Mouse (Mus musculus): Measurements from ENCODE around the gene Nhsl2.

Nhsl2 gene

DNA sequence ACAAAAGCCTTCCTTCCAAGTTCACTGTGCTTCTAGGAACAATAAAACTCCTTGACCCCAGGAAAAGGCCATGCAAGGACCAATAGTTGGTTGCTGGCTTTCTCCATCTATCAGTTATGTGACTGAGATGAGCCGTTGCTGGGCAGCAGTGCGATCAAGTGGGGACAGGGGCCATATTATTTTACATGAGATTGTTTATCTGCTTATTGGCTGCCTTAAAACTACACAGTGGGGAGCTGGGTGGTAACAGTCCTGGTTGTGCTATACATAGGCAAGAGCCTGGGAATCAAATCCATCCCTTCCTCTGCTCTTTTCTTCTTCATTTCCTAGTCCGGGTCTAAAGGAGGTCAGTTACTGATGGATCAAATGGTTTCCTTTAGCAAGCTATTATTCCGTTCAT, 53.4 kb downstream of the Nhsl2 start:
- DNase-seq (ENCODE audit: inconsistent ontology term), result no peak

- DNase-seq (ENCODE audit: inconsistent ontology term), result no peak
Measured at GRCm38 (mm10) chrX:101907301-101907700, 58.1 kb downstream of the Nhsl2 start.

GRCm38 (mm10) chrX:101929131-101929530, 79.9 kb downstream of the Nhsl2 start:
- no peak for DNase-seq (ENCODE audit: inconsistent ontology term)

DNA sequence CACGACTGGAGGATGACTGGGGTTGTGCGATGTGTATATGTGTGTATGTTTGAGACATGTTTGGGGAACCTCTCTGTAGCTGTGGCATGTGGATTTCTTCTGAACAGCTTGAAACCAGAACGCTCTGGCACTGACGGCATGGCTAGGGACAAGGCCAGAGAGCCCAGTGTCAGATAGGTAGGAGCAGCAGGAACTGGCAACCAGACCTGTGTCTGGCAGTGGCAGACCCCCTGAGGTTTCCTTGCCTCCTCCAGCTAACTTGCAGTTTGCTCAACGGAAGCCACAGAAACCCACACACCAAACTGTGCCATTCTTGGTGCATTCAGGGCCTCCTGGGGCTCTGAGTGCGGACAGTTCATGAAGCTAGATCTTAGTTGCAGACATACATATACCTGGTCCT, 81.1 kb downstream of the Nhsl2 start:
- no peak for DNase-seq (ENCODE audit: inconsistent ontology term)

DNA sequence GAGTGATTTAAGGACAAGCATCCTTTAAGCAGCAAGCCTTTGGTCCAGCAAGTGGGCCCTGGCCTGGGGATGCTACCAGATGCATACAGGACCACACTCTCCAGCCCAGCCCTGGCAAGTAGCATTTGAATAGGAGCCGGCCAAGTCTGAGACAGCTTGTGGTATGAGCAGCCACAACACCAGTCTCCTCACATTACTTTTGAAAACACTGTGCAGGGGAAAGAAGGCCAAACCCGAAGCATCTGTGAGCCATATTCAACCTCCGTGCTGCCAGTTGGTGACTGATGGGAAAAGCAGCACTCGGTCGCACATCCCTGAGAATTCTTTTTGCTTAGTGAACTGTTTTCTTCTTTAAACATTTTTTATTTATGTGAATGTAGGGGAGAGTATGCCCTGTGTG, 81.8 kb downstream of the Nhsl2 start:
- no peak for DNase-seq (ENCODE audit: inconsistent ontology term)

DNA sequence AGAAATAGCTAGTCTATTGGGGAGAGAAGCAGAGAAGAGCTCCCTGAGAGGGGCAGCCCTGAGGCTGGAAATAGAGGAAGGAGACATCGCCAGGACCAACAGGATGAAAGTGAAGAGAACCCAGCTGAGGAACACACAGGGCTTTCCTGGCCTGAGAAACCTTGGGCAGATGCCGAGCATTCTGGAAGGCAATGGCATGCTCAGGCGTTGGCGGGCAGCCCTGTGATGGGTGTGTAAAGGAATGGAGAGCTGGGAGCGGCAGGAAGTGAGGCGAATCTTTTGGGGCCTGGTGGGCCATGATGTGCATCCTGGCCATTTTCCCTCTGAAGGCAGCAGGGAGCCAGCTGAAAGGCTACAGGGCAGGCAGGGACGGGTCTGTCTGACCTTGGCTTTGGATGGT, 83.1 kb downstream of the Nhsl2 start:
- peak; percentile 68 for DNase-seq (ENCODE audit: inconsistent ontology term)

DNA sequence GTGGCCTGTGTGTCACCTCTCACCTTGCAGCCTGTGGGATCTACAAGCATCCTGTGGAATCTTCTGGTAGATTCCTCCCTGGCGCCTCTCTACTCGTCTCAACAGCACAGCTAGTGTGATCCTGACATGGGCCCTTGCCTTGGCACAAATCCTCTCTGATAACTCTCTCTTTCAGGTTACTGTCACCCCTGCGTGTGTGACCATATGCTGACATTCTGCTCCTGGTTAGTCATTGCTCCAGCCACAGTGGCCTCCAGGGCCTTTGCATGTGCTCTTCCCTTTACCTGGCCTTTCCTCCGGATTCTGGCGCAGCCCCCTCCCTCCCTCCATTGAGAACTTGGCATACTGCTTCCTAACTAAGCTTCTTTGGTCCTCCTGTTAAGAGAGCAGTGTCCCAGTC, 84.2 kb downstream of the Nhsl2 start:
- DNase-seq (ENCODE audit: inconsistent ontology term), result no peak

DNA sequence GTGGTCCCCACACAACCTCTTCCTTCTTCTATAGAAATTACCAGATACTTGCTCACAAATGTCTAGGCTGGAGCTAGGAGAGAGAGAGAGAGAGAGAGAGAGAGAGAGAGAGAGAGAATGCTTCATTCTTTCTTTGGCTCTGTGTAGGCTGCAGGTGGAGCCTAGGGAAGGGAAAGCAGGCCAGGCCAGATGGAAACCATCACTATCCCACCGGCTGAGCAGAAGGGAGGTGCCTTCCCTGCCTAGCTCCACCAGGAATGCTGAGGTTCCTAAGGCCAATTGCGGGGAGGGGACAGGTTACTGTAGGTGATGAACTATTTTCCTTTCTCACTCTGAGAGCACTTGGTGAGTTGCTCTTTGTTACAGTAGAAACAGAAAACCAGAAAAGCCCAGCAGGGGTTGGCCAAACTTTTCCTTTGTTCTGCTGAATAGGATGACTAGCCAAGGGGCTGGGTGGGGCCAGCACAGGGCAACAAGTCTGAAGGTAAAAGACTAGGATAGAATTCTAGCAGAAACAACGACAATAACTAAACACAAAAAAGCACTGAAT, 86.2 kb downstream of the Nhsl2 start:
- DNase-seq (ENCODE audit: inconsistent ontology term), result no peak

DNA sequence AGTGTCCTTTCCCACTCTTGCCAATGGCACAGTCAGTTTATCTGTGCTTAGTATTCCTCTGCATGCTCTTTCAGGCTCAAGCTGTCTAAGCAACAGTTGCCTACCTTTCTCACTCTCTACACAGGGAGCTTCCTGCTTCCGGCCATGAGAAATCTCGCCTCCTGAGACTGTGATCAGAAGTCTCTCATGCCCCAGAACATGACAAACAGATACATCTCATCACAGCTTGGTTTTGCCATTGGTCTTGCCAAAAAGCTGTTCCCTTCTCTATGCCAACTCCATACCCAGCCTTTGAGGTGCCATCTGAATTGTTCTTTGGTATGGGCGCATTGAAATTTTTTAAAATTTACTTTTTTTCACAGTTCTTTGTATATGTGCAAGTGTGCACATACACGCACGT, 90.3 kb downstream of the Nhsl2 start:
- DNase-seq (ENCODE audit: inconsistent ontology term), result no peak

GRCm38 (mm10) chrX:101942461-101942896, 93.3 kb downstream of the Nhsl2 start:
- peak; percentile 80 for DNase-seq (ENCODE audit: inconsistent ontology term)

DNA sequence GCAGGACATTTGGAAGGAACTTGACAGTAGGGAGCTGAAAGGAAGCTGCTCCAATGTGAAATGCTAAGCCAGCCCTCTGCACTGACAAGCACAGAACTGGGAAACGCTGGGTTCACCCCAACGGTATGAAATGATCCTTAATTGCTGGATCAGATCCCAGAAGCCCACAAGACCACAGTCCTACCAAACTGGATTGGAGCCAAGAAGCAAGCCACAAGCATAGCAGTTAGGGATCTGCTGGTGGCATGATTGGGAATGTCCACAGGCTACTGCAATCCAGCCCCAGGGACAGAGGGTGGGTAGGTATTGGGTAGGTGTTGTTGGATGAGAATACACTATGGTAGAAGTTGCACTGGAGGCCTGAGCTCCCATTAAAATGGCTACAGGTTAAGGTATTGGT, 94.6 kb downstream of the Nhsl2 start:
- DNase-seq (ENCODE audit: inconsistent ontology term), result peak; percentile 70

DNA sequence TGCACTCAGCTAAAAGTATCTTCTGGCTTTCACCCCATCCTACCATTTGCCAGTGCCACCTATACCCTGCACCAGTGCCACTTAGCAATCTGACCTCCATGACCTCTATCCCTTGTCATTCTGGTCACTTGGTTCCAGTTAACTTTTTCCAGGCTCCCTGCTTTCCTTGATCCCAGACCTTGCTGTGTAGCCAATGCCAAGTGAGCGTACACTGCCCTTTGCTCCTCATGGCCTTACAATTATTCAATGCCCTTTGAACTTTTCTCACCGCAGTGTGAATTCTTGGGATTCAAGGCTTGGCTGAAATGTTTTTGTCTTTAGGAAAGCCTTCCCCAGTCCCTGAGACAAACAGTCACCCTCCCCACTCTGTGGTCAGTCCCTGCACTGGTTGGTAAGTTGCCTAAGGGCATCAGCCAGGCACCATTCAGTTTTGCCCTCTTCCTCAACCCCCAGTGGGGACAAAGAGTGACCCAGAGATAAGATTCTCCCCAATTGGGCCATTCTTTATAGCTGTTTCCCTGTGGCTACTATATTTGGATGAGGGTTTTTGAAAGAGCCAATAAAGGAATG, 95.7 kb downstream of the Nhsl2 start:
- peak; percentile 72 for DNase-seq (ENCODE audit: inconsistent ontology term)

DNA sequence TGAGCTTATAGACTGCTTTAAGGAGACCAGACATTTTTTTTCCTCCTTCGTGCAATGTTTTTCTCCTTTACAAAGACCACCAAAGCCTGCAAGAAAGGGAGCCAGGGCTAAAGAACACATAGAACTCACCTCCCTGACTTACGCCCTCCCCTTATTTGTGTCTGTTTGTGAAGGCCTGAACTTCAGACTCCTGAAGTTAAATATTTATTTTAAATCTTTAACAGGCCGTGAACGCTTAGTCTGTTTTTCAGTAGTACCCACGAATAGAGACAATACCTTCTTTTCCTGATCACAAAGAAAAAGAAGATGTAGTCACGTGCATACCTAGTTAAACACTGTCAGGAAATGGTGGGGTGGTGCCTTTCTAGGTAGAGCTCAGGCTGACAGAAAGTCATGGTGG, 103.3 kb downstream of the Nhsl2 start:
- no peak for DNase-seq (ENCODE audit: inconsistent ontology term)

GRCm38 (mm10) chrX:101953256-101953655, 104.1 kb downstream of the Nhsl2 start:
- no peak for DNase-seq (ENCODE audit: inconsistent ontology term)

DNA sequence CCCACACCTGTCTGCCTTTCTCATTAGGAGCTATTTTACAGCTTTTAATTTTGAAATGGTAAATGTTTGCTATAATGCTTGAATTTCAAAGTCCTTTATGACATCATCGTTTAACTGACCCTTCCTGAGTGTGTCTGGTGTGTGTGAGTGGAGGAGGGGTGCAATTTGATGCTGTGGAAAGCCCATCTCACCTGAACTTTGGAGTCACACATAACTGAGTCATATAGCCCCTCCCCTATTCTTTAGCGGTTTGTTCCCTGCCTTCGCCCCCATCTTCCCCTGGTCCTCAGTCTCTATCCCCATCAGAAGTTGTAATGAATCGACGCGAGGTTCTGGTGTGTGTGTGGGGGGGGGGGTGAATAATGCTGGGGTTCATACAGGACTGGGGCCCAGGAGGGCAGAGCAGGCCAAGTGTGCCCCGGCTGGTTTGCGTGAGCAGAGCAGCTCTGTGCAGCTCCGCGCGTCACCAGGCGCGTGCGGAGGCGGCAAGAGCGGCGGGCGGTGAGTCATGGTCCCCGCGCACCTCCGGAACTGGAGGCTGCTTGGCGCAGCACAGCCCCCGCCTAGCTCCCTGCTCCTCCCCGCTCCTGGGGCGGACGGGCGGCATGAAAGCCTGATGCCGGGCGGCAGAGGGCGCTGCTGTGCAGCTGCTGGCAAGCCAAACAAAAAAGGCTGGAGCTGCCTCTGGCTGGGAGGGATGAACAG, 104.8 kb downstream of the Nhsl2 start:
- peak; percentile 94 for DNase-seq (ENCODE audit: inconsistent ontology term)

- no peak for DNase-seq (ENCODE audit: inconsistent ontology term)
Measured at GRCm38 (mm10) chrX:101954492-101954851, 105.3 kb downstream of the Nhsl2 start.

DNA sequence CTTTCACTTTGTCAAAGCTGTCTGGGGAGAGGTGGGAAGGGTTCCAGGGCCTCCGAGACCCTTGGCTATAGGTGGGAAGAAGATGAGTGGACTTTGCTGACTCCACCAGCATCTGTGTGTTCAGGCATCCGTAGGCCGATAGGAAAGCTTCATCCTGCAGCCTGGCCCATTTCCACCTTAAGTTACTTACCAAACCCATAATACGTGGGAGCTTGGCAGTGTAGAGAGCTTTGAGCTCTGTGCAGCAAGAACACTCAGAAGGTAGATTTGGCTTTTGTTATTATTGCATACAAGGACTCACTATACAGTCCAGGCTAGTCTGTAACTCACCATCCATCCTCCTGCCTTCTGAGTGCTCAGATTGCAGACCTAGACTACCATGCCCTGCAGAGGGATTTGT, 112.7 kb downstream of the Nhsl2 start:
- DNase-seq (ENCODE audit: inconsistent ontology term), result no peak

DNA sequence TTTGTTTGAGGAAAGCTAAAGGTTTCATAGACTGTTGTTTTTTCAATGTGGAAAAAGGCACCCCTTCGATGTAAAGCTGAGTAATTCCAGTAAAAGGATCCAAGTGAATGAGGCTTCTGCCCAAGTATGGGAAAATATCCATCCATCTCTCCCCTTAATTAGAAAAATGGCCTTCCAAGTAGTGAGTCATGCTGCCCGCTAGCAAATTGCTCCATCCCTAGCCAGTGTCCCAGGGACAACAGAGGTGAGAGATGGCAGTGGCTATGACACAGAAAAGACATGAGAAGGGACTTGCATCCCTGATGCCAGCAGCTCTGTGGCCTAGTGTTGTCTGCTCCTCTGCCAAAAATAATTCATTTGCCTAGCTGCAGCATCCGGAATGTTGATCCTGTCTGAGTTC, 114.5 kb downstream of the Nhsl2 start:
- peak; percentile 82 for DNase-seq (ENCODE audit: inconsistent ontology term)

- DNase-seq (ENCODE audit: inconsistent ontology term), result no peak
Measured at GRCm38 (mm10) chrX:101973028-101973427, 123.8 kb downstream of the Nhsl2 start.

GRCm38 (mm10) chrX:101976931-101977330, 127.7 kb downstream of the Nhsl2 start:
- DNase-seq (ENCODE audit: inconsistent ontology term), result peak; percentile 51

DNA sequence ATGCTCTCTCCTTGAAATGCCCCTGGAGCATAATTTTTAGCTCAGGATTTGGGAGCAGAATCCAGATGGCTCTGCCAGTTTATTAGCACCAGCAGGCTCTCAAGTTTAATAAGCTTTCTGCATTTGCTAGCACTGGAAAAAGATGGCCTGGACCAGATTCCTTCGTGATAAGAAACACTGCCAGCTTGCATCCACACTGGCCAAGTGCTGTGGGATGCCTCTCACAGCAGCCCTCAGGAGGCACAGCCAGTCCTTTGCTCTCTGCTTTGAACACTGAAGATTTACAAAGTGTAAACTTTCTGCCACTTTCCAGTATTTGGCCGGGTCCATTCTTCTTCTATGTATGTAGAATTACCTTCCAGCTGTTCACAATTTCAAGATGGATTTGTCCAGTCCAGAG, 129.7 kb downstream of the Nhsl2 start:
- DNase-seq (ENCODE audit: inconsistent ontology term), result no peak

DNA sequence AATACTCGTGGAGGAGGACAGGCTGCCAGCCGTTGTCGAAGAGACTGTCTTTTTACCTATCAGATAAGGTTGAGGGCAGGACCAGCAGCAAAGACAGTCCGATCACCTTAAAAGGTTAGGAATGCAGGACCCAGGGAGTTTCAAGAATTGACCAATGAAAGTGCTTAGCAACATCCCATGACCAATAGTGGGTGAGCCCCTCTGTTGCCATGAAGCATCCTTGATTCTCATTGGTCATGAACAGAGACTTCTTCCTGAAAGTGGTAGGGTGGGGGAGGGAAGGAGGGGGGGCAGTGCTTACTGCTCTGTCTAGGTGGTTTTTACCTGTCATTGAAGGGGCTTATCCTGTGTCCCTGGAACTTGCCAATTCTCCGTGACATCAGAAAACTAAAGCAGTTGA, 130.1 kb downstream of the Nhsl2 start:
- peak; percentile 31 for DNase-seq (ENCODE audit: inconsistent ontology term)

- no peak for DNase-seq (ENCODE audit: inconsistent ontology term)
Measured at GRCm38 (mm10) chrX:101980586-101980985, 131.4 kb downstream of the Nhsl2 start.

GRCm38 (mm10) chrX:101981450-101981849, 132.3 kb downstream of the Nhsl2 start:
- DNase-seq (ENCODE audit: inconsistent ontology term), result no peak

All from Muller cell, postnatal 12 days (primary cell).